Mouse (Mus musculus) common myeloid progenitor, adult 5-6 weeks (primary cell): ENCODE results near the gene Thbs1. TPM values are rescaled to one million over a fixed set of nuclear protein-coding genes. Genes with fewer than 3 reads are reported as not detected.

Source experiments
- ATAC-seq: replicated peaks from 2 replicates; pipeline ENCODE4 v1.8.0; 2016; ENCODE audit warnings: low read depth, mild to moderate bottlenecking, moderate TSS enrichment, inconsistent platforms; ENCODE audit not compliant: poor library complexity, severe bottlenecking
- total RNA-seq: library from RNA; stranded (forward); fragments of 200-1000, 187-1606 nt; gene quantifications from 2 replicates; pipeline ENCODE4 v1.2.3, GENCODE M21; 2017

The Thbs1 gene
- 0.59 and 3.1 TPM in 2 replicates for total RNA-seq

GRCm38 (mm10) chr2:118111488-118112131 is at the start of gene Thbs1:
Thbs1 (plus strand) TSS chr2:118111876.
- ATAC-seq = peak; percentile 72

GRCm38 (mm10) chr2:118064121-118064764 is 47.4 kb upstream of the Thbs1 start:
- ATAC-seq = no peak

- ATAC-seq = peak; percentile 83
Measured at GRCm38 (mm10) chr2:118066065-118066770, 45.5 kb upstream of the Thbs1 start.

- peak; percentile 31; the same call in 1 of the 2 replicates for ATAC-seq
Measured at GRCm38 (mm10) chr2:118069975-118070374, 41.7 kb upstream of the Thbs1 start.

- ATAC-seq = no peak
Measured at GRCm38 (mm10) chr2:118072811-118073372, 38.8 kb upstream of the Thbs1 start.

GRCm38 (mm10) chr2:118074030-118074429 is 37.6 kb upstream of the Thbs1 start:
- no peak for ATAC-seq

GRCm38 (mm10) chr2:118075165-118075564 is 36.5 kb upstream of the Thbs1 start:
- ATAC-seq = no peak

GRCm38 (mm10) chr2:118079131-118079530 is 32.5 kb upstream of the Thbs1 start:
- ATAC-seq = no peak

GRCm38 (mm10) chr2:118081581-118081980 is 30.1 kb upstream of the Thbs1 start:
- no peak for ATAC-seq

- 0 out of 2 replicates have a peak, but pooled peaks have one; percentile 15 for ATAC-seq
Measured at GRCm38 (mm10) chr2:118083652-118084051, 28.0 kb upstream of the Thbs1 start.

- no peak for ATAC-seq
Measured at GRCm38 (mm10) chr2:118084693-118085092, 27.0 kb upstream of the Thbs1 start.

GRCm38 (mm10) chr2:118085647-118086046 is 26.0 kb upstream of the Thbs1 start:
- no peak for ATAC-seq

- no peak for ATAC-seq
Measured at GRCm38 (mm10) chr2:118087044-118087726, 24.5 kb upstream of the Thbs1 start.

GRCm38 (mm10) chr2:118091226-118091625 is 20.4 kb upstream of the Thbs1 start:
- no peak for ATAC-seq

GRCm38 (mm10) chr2:118099104-118099503 is 12.6 kb upstream of the Thbs1 start:
- no peak for ATAC-seq

- ATAC-seq = no peak
Measured at GRCm38 (mm10) chr2:118102169-118102568, 9.5 kb upstream of the Thbs1 start.

GRCm38 (mm10) chr2:118110225-118110915 is 1.3 kb upstream of the Thbs1 start:
- ATAC-seq = no peak

GRCm38 (mm10) chr2:118111116-118111487 is 574 bp upstream of the Thbs1 start:
- ATAC-seq = peak; percentile 80

GRCm38 (mm10) chr2:118112438-118112837 is 762 bp downstream of the Thbs1 start:
- ATAC-seq = no peak
